Mouse (Mus musculus) layer of hippocampus, adult 18-20 months (tissue): ENCODE results near the gene Mucl1. TPM values are rescaled to one million over a fixed set of nuclear protein-coding genes. Genes with fewer than 3 reads are reported as not detected.
"Not testable (repeated sequence)": the region's sequence is repeated elsewhere in the genome, so short reads cannot be mapped to it uniquely, and the experiment has no call there.

Experiments
- DNase-seq, 2 experiments: peaks; one replicate each; pipeline ENCODE4 v3.0.0; 2022; ENCODE audit warnings: low spot score in 2 of 2
- long read RNA-seq: library from polyadenylated mRNA; stranded (forward); transcript quantifications from one replicate; pipeline ENCODE4 v2.0.0, GENCODE M21; 2021
- total RNA-seq, 2 experiments: library from RNA; stranded (reverse); gene quantifications; 2 replicates each; pipeline ENCODE4 v1.2.3; 2021

The Mucl1 gene
- total RNA-seq, result not detected
- long read RNA-seq, result 0 reads

GRCm38 (mm10) chr15:103755369-103755768 is at the start of gene Mucl1:
Gene Mucl1, minus strand, starts transcription at chr15:103755469.
- DNase-seq, result no peak

DNA sequence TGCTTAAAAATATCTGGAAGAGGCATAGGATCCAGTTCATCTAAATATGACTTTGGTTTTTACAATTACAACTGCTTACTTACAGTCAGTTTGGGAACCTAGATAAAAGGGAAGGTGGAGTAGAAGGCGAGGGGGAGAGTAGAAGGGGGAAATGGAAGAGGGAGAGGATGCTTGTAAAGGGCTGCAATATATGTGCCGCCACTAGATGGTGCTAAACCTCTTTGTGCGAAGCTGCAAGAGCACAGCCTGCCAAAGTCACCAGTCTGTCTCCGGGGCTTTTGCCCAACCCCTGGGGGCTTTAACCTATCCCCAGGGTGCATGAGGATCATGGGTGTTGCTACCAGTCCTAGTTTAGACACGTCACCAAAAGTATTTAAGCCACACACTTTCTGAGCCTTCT is 11.6 kb upstream of the Mucl1 start:
- peak in 1 of 2 experiments; percentile 51 for DNase-seq

DNA sequence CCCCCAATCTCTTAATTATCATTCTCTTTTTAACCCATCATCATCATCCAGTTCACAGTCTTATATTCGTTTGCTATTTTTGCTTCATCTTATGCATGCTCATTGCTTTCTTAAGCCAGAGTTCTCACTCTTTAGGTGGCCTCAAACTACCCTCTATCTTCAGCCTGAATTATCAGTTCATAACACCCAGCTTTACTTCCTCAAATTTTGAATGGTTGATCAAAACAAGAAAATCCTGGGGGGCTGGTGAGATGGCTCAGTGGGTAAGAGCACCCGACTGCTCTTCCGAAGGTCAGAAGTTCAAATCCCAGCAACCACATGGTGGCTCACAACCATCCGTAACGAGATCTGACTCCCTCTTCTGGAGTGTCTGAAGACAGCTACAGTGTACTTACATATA is 38.4 kb downstream of the Mucl1 start:
- DNase-seq, result not testable (repeated sequence)

Other genes with a start within 250 kb of the Mucl1 start
- 100 to 1,000 TPM; 113 to 123 TPM for gene Ppp1r1a, start 217.5 kb downstream of the Mucl1 start, total RNA-seq
- under 1 TPM; 0.58 to 0.74 TPM for gene Glycam1, start 190.4 kb downstream of the Mucl1 start, total RNA-seq
- gene Mucl2, start 143.8 kb upstream of the Mucl1 start, total RNA-seq, result not detected